Mouse (Mus musculus) gastrocnemius, postnatal 10 days (tissue): ENCODE data around the gene Glp1r. TPM values are rescaled to one million over a fixed set of nuclear protein-coding genes. Genes with fewer than 3 reads are reported as not detected.

Experiments used
- DNase-seq: peaks from one replicate; pipeline ENCODE4 v3.0.0; 2021; ENCODE audit warnings: mixed read lengths
- long read RNA-seq, 2 experiments: library from polyadenylated mRNA; stranded (forward); transcript quantifications; one replicate each; pipeline ENCODE4 v2.0.0; 2021
- total RNA-seq, 2 experiments: library from RNA; stranded (reverse); gene quantifications; 2 replicates each; pipeline ENCODE4 v1.2.3; 2021

Glp1r gene
- under 1 TPM in 1 of 2 experiments, not detected in 1; 0.16 TPM for total RNA-seq
- long read RNA-seq, experiment 1, result 0 reads
- long read RNA-seq, experiment 2, result 0 reads

GRCm38 (mm10) chr17:30901627-30902026 is at the start of gene Glp1r:
Glp1r (plus strand) TSS chr17:30901817.
- DNase-seq, result no peak

DNA sequence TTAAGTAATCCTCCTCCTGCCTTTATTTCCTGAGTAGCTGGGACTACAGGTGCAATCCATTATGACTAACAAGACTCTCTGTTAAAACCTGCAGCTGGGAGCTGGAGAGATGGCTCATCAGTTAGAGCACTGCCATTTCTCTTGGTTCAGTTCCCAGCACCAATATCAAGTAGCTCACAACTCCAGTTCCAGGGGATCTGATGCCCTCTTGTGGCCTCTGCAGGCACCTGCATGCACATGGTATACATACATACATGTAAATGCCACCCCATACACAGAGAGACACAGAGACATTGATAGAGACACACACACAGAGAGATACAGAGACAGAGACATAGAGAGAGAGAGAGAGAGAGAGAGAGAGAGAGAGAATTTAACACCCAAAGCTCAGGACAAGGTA is 49.3 kb upstream of the Glp1r start:
- no peak for DNase-seq

- no peak for DNase-seq
Measured at GRCm38 (mm10) chr17:30857347-30857746, 44.3 kb upstream of the Glp1r start.

- no peak for DNase-seq
Measured at GRCm38 (mm10) chr17:30858586-30859259, 42.9 kb upstream of the Glp1r start.

- no peak for DNase-seq
Measured at GRCm38 (mm10) chr17:30859989-30860585, 41.5 kb upstream of the Glp1r start.

DNA sequence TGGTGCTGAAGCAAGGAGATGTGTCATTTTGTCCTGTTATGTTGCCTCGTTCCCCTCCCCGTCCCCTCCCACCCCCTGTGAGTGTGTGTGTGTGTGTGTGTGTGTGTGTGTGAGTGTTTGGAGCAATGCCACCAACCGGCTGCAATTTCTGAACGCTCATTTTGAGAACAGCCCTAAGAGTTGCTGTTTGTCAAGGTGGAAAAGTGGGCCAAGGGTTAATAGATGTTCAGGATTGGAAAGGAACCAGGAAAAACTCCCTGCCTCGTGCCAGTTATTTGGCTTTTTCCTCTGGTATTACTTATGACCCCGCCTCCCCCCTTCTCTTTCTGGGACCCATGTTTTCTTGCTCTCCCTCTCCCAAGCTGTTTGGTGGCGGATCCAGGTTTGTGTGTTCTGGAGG is 41.0 kb upstream of the Glp1r start:
- no peak for DNase-seq

DNA sequence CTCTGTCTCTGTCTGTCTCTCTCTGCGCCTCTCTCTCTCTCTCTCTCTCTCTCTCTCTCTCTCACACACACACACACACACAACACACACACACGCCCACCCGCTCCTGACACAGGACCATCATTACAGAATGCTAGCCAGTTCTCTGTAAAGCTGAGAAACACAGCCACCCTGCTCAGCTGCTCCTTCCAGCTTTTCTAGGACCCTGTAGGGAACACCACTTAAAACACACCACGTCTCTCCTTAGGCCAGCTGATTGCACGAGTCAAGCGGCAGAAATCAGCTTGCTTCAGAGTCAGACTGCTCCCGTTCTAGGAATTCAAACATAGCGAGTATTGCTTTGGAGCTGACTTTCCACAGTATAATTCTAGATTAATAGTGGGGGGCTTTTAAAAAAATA is 35.3 kb upstream of the Glp1r start:
- no peak for DNase-seq

GRCm38 (mm10) chr17:30866966-30867365 is 34.7 kb upstream of the Glp1r start:
- DNase-seq, result no peak

DNA sequence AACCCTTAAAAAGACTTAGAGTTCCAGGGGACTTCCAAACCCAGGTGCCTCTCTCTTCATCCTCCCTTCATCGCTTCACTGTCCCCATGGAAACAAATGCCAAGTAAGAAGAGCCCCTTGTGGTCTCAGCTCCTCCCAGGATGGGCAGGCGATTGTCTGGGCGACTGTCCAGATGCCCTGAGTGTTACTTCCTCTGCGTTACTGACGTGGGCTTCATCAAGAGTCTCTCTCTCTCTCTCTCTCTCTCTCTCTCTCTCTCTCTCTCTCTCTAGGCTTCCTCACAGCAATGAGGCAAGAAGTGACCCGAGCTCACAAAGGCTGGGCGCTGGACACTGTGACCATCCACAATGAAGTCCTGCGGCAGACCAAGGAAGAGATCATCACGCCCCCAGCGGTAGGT is 30.6 kb upstream of the Glp1r start:
- DNase-seq, result no peak

GRCm38 (mm10) chr17:30874276-30874675 is 27.3 kb upstream of the Glp1r start:
- DNase-seq, result no peak

DNA sequence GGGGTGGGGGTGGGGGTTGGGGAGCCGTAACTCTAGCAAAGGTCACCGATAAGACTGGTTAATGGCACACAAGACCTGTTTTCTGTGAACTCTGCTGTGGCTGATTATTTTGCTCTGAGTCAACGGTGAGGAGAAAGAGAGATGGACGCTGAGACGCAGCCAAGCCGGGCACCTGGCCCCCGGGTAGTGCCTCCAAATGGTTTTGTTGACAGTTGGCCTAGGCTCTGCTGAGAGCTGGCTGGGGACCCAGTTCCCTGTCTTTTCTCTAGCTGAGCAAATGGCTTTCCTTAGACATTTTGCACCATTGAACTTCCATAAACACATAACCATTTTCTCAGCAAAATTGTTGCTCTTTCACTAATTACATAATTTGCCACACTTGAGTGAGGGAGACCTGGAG is 24.2 kb upstream of the Glp1r start:
- DNase-seq, result no peak

GRCm38 (mm10) chr17:30878626-30879025 is 23.0 kb upstream of the Glp1r start:
- DNase-seq, result no peak

GRCm38 (mm10) chr17:30880391-30880790 is 21.2 kb upstream of the Glp1r start:
- DNase-seq, result no peak

DNA sequence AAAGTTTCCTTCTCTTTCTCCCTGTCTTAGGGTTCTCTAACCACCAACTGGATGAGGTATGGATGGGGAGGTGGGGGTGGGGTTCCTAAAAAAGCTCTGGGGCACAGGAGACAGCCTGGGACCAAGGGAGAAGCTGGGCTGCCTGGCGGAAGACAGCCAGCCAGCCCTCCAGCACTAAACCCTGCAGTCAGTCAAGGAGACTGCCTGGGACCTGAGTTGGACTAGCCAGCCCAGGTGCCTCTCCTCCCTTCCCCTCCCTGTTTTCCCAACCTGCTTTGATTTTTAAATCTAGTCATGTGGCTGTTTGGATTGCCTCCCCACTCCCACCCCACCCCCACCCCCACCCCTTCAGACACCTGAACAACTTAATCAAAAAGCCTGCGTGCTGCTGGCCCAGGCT is 20.6 kb upstream of the Glp1r start:
- DNase-seq, result no peak

DNA sequence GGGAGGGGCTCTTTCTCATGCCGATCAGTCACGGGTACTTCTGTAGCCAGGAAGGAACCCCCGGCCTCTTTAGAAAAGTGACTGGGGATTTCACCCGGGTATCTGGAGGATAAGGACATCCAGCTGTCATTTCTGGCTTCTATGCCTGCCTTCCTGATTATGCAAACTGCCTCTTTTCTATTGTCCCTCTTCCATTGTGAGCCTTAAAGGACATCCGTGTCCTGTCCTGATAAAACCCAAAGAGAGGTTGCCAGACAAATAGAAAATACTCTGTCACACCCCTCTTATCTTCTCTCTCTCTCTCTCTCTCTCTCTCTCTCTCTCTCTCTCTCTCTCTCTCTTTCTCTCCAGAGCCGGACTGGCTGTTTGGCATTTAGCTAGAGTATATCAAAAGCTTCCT is 19.4 kb upstream of the Glp1r start:
- no peak for DNase-seq

DNA sequence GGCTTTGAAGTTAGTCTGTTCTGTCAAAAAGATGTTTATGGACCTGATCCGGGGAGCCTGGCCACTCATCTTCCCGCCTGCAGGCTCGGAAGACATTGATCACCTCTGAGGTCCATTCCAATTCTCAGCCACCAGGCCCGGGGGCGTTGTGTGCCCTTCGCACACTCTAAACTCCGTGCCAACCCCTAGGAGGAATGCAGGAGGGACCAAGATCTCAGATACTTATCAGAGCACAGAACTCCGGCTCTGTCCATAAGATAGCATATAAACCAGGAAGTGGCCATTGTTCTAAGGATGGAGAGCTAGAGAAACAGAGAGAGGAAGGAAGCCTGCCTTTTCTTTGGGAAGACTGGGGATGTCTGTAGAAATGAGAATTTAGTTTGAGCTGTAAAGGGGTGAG is 18.1 kb upstream of the Glp1r start:
- DNase-seq, result no peak

GRCm38 (mm10) chr17:30892086-30892485 is 9.5 kb upstream of the Glp1r start:
- DNase-seq, result no peak

- DNase-seq, result no peak
Measured at GRCm38 (mm10) chr17:30892730-30893129, 8.9 kb upstream of the Glp1r start.

DNA sequence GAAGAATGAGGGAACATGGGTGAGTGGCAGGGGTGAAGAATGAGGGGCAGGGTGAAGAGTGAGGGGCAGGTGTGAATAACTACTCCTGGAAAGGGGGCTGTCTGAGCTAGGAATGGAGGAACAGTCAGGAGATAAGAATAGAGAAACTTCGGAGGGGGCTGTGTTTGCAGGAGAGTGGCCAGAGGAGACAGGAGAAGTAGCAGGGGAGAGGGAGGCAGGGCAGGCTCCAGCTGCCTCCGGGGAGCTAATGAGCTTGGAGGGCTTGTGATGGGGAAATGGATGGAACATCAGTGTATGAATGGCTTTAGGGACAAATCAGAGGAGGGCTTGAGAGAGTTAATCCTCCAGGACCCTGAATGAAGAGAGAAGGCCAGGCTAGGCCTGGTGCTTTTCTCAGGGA is 4.5 kb upstream of the Glp1r start:
- no peak for DNase-seq

GRCm38 (mm10) chr17:30904096-30904495 is 2.5 kb downstream of the Glp1r start:
- no peak for DNase-seq

GRCm38 (mm10) chr17:30907577-30907976 is 6.0 kb downstream of the Glp1r start:
- no peak for DNase-seq

DNA sequence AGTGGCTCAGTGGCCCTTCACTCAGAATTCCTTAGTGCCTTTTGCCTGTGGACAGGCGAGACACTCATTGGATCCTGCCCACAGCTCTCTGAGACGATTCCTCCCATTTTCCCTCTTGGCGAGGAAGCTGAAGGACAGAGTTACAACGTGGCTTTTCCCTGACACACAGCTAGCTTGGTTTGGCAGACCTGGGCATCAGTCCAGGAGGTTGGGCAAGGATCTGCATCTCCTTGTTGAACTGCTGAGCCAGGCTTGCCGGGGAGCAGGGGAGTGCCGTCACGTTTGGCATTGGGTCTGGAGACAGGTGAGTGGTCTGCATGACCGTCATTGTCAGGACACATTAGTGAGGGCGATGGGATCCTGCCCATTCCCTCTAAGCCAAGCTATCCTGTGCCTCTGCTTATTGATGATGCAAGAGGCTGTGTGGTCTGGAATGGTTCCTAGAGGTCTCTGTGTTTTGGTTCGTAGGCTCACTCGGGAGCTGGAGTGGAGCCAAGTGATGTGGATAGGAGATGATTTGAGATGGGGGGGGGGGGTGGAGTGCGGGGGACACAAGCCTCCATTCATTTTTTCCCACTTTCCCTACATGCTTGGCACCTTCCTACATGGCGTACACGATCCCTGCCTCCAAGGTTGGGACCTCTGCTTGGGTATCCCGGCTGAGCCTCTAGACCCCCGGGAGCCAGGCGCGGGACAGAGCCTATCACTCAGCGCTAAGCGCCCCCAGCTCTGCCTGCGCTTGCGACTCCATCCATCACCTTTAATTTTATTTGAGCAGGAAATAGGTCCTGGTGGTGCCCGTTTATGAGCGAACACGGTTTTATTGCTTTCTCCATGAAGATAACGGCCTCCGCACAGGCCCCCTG is 9.5 kb downstream of the Glp1r start:
- peak; percentile 30 for DNase-seq

DNA sequence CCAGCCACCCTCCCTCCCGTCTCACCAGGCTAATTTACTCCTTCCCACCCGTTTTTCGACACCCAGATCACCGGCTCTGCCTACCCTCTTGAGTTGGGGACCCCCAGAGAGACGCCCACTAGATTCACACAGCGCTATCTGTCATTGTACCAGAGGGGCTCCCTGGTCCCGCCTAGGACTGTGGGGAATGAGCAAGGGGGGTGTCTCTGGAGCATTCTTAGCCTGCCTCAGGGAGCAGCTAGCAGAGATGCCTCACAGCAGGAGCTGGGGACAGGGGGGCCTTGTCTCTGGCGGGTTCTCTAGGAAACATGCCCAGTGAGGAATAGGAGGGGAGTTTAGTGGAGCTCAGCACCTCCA is 10.1 kb downstream of the Glp1r start:
- no peak for DNase-seq
